Mouse (Mus musculus) heart, adult 2 months (tissue): ENCODE results near the gene Vezf1.

Experiments used
- CTCF ChIP-seq: fragments of 200-600 bp; IDR thresholded peaks from 2 replicates; pipeline ENCODE4 v1.8.1; 2022; ENCODE audit warnings: antibody characterized with exemption, mild to moderate bottlenecking, moderate library complexity
- POLR2A ChIP-seq: fragments of 200-500 bp; IDR thresholded peaks from 2 replicates; pipeline ENCODE4 v1.6.1; 2011; ENCODE audit warnings: mild to moderate bottlenecking, low read depth, low read length, control low read depth; ENCODE audit not compliant: insufficient read depth

DNA sequence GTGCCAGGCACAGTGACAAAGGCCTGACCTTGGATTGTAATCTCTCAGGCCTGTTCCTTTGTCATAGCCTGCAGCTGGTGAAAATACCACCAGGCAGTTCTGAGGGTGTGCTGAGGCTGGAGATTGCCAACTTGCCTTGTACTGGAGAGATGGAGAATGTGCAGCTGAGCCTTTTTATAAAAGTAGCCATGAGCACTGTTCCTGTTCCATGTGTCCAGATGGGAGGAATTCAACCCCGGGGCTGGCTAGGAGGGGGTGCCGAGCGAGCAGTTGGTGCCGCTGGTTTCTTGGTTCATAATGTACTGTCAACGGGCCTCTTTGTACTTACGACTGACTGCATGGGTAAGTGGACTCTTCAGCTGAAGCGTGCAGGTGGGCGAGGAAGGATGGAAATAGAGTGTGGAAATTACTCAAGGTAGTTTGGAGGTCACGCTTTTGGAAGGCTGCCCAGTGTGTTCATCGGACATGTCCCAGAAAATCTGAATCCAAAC is 31.3 kb upstream of the Vezf1 start:
- TF ChIP-seq POLR2A (no peak), CTCF (no peak)
